Mouse (Mus musculus): ENCODE results near the gene Zmym2. TPM values are rescaled to one million over a fixed set of nuclear protein-coding genes. Genes with fewer than 3 reads are reported as not detected.
A peak's percentile ranks its signal among the peaks of the same experiment; 100 is the strongest.
"Not testable (repeated sequence)": the region's sequence is repeated elsewhere in the genome, so short reads cannot be mapped to it uniquely, and the experiment has no call there.

Zmym2 gene
- 10 to 100 TPM; 29.4 to 35.2 (median 30.8) TPM for total RNA-seq (2022)

- peak; percentile 70 for DNase-seq (ENCODE audit: low spot score)
Measured at GRCm38 (mm10) chr14:56886594-56887513, at the start of gene Zmym2. Gene Zmym2 (plus strand): TSS chr14:56886653.

- no peak for DNase-seq (ENCODE audit: low spot score)
Measured at GRCm38 (mm10) chr14:56844033-56844432, 42.4 kb upstream of the Zmym2 start.

GRCm38 (mm10) chr14:56844507-56844906 is 41.9 kb upstream of the Zmym2 start:
- no peak for DNase-seq (ENCODE audit: low spot score)

GRCm38 (mm10) chr14:56848322-56848721 is 38.1 kb upstream of the Zmym2 start:
- DNase-seq (ENCODE audit: low spot score) = no peak

- no peak for DNase-seq (ENCODE audit: low spot score)
Measured at GRCm38 (mm10) chr14:56849681-56850080, 36.8 kb upstream of the Zmym2 start.

GRCm38 (mm10) chr14:56864041-56864440 is 22.4 kb upstream of the Zmym2 start:
- no peak for DNase-seq (ENCODE audit: low spot score)

GRCm38 (mm10) chr14:56864641-56865040 is 21.8 kb upstream of the Zmym2 start:
- no peak for DNase-seq (ENCODE audit: low spot score)

- not testable (repeated sequence) for DNase-seq (ENCODE audit: low spot score)
Measured at GRCm38 (mm10) chr14:56865112-56865511, 21.3 kb upstream of the Zmym2 start.

GRCm38 (mm10) chr14:56873525-56873924 is 12.9 kb upstream of the Zmym2 start:
- DNase-seq (ENCODE audit: low spot score) = no peak

GRCm38 (mm10) chr14:56875586-56876159 is 10.8 kb upstream of the Zmym2 start:
- no peak for DNase-seq (ENCODE audit: low spot score)

GRCm38 (mm10) chr14:56881271-56881670 is 5.2 kb upstream of the Zmym2 start:
- no peak for DNase-seq (ENCODE audit: low spot score)

GRCm38 (mm10) chr14:56883431-56883830 is 3.0 kb upstream of the Zmym2 start:
- DNase-seq (ENCODE audit: low spot score) = no peak

- peak; percentile 87 for DNase-seq (ENCODE audit: low spot score)
Measured at GRCm38 (mm10) chr14:56885308-56885771, 1.1 kb upstream of the Zmym2 start.

- DNase-seq (ENCODE audit: low spot score) = peak; percentile 73
Measured at GRCm38 (mm10) chr14:56885986-56886593, 363 bp upstream of the Zmym2 start.

GRCm38 (mm10) chr14:56887514-56887880 is 1.0 kb downstream of the Zmym2 start:
- no peak for DNase-seq (ENCODE audit: low spot score)

GRCm38 (mm10) chr14:56887887-56888286 is 1.4 kb downstream of the Zmym2 start:
- peak; percentile 59 for DNase-seq (ENCODE audit: low spot score)

- DNase-seq (ENCODE audit: low spot score) = no peak
Measured at GRCm38 (mm10) chr14:56888416-56888815, 2.0 kb downstream of the Zmym2 start.

GRCm38 (mm10) chr14:56894417-56894816 is 8.0 kb downstream of the Zmym2 start:
- no peak for DNase-seq (ENCODE audit: low spot score)

GRCm38 (mm10) chr14:56896521-56896920 is 10.1 kb downstream of the Zmym2 start:
- DNase-seq (ENCODE audit: low spot score) = no peak

- no peak for DNase-seq (ENCODE audit: low spot score)
Measured at GRCm38 (mm10) chr14:56897475-56897874, 11.0 kb downstream of the Zmym2 start.

GRCm38 (mm10) chr14:56899656-56900055 is 13.2 kb downstream of the Zmym2 start:
- no peak for DNase-seq (ENCODE audit: low spot score)

GRCm38 (mm10) chr14:56903039-56903438 is 16.6 kb downstream of the Zmym2 start:
- no peak for DNase-seq (ENCODE audit: low spot score)
